10 mouse cellular contexts compared by ENCODE assay signal in genomic region chr17:26511816-26512774, GRCm38 (mm10). TPM values are rescaled to one million over a fixed set of nuclear protein-coding genes. Genes with fewer than 3 reads are reported as not detected.
A peak's percentile ranks its signal among the peaks of the same experiment; 100 is the strongest.
DNase-seq lines count a peak whose midpoint lies in the region; ATAC-seq and TF ChIP-seq lines count a peak whose summit lies in the region.
"Had no signal": no experiment of that assay in that cellular context is flagged by ENCODE, and none has a peak within 500 bp of the region (broad histone marks: within the 10 kb centered on the region; RNA-seq: fewer than 3 reads in every experiment).

No protein-coding gene starts in this region.

- DNase-seq in adrenal gland, adult (ENCODE audit: inconsistent age in 2 of 2, low spot score in 1 of 2) = peak; percentile 49 to 84
- DNase-seq in adrenal gland, postnatal 4 days (ENCODE audit: low spot score in 2 of 2) = no peak
- DNase-seq in limb, embryonic 14.5 days (ENCODE audit: low spot score) = peak; percentile 14
- no peak for DNase-seq in limb, embryonic 10.5 days (ENCODE audit: low spot score)
- DNase-seq in heart, postnatal 14 days = peak; percentile 71
- DNase-seq in hindbrain, embryonic 14.5 days (ENCODE audit: low spot score) = no peak
- DNase-seq: right cerebral cortex, adult 18-20 months had no signal

- H3K4me2 ChIP-seq in limb, embryonic 14.5 days (replicated peaks; ENCODE audit: low read depth, low read length, severe bottlenecking) = no peak overlapping the region
- no peak overlapping the region for H3K4me2 ChIP-seq in hindbrain, embryonic 14.5 days (replicated peaks)

- no peak overlapping the region for H3K9ac ChIP-seq in limb, embryonic 14.5 days (ENCODE audit: low read depth, low read length, severe bottlenecking)
- no peak overlapping the region for H3K9ac ChIP-seq in hindbrain, embryonic 14.5 days

- no peaks in the 10 kb centered on the region for H3K36me3 ChIP-seq in limb, embryonic 14.5 days (ENCODE audit: control insufficient read depth, insufficient read depth, low read length)
- no peaks in the 10 kb centered on the region for H3K36me3 ChIP-seq in limb, embryonic 10.5 days
- H3K36me3 ChIP-seq in megakaryocyte, embryonic 14.5 days (replicated peaks; ENCODE audit: low read length) = peaks cover under 1% of the 10 kb centered on the region
- no peaks in the 10 kb centered on the region for H3K36me3 ChIP-seq in hindbrain, embryonic 14.5 days (replicated peaks; ENCODE audit: control insufficient read depth, insufficient read depth)

- H3K9me3 ChIP-seq in limb, embryonic 14.5 days (ENCODE audit: control insufficient read depth, low read length) = no peaks in the 10 kb centered on the region
- no peaks in the 10 kb centered on the region for H3K9me3 ChIP-seq in limb, embryonic 10.5 days (replicated peaks)
- H3K9me3 ChIP-seq in megakaryocyte, embryonic 14.5 days = no peaks in the 10 kb centered on the region
- H3K9me3 ChIP-seq in hindbrain, embryonic 14.5 days (ENCODE audit: control insufficient read depth, low read length) = no peaks in the 10 kb centered on the region

- 71% methylated on average over 7 of the region's 7 CpGs for WGBS in limb, embryonic 14.5 days
- 70% methylated on average over 7 of the region's 7 CpGs for WGBS in limb, embryonic 10.5 days
- 69% methylated on average over 7 of the region's 7 CpGs for WGBS in hindbrain, embryonic 14.5 days

- no peaks in the 10 kb centered on the region for H3K27me3 ChIP-seq in limb, embryonic 14.5 days (ENCODE audit: control insufficient read depth, insufficient read depth, low read length)
- H3K27me3 ChIP-seq in limb, embryonic 10.5 days (ENCODE audit: low read depth, poor library complexity, severe bottlenecking) = 0 out of 2 replicates have a peak, but pooled peaks cover 9% of the 10 kb centered on the region
- H3K27me3 ChIP-seq in megakaryocyte, embryonic 14.5 days (replicated peaks) = peaks cover 2% of the 10 kb centered on the region
- no peaks in the 10 kb centered on the region for H3K27me3 ChIP-seq in hindbrain, embryonic 14.5 days (ENCODE audit: control insufficient read depth, insufficient read depth, low read length)

- ATAC-seq in limb, embryonic 14.5 days (ENCODE audit: low FRiP score, low read depth) = no peak
- ATAC-seq in hindbrain, embryonic 14.5 days (ENCODE audit: low FRiP score) = no peak
- no peak for ATAC-seq in cerebellum, adult (ENCODE audit: insufficient number of reproducible peaks, low FRiP score, low TSS enrichment)
- ATAC-seq: hindbrain, embryonic 16.5 days had no signal

- H3K4me3 ChIP-seq in limb, embryonic 14.5 days (replicated peaks; ENCODE audit: low read length) = no peak overlapping the region
- no peak overlapping the region for H3K4me3 ChIP-seq in limb, embryonic 10.5 days
- H3K4me3 ChIP-seq in megakaryocyte, embryonic 14.5 days (replicated peaks) = peak overlapping the region; percentile 51
- H3K4me3 ChIP-seq in hindbrain, embryonic 14.5 days (replicated peaks; ENCODE audit: low read length) = no peak overlapping the region

- H3K27ac ChIP-seq in limb, embryonic 14.5 days (replicated peaks; ENCODE audit: low read depth, low read length) = no peak overlapping the region
- H3K27ac ChIP-seq in limb, embryonic 10.5 days = no peak overlapping the region; the same call in 1 of the 2 replicates
- no peak overlapping the region for H3K27ac ChIP-seq in hindbrain, embryonic 14.5 days

- intact Hi-C loops in heart, postnatal 14 days (cut with DNase I) = loop anchor here (2.0 kb wide), 1 partner anchor 17 kb away; no protein-coding TSS in a partner anchor

- peaks cover 4% of the 10 kb centered on the region for H3K4me1 ChIP-seq in limb, embryonic 14.5 days (ENCODE audit: control insufficient read depth, insufficient read depth, low read length)
- peaks cover 10% of the 10 kb centered on the region for H3K4me1 ChIP-seq in limb, embryonic 10.5 days
- peaks cover 79% of the 10 kb centered on the region for H3K4me1 ChIP-seq in megakaryocyte, embryonic 14.5 days
- H3K4me1 ChIP-seq in hindbrain, embryonic 14.5 days (replicated peaks; ENCODE audit: control insufficient read depth, insufficient read depth, low read length) = peaks cover under 1% of the 10 kb centered on the region; the same call in 1 of the 2 replicates

- no peak for TF ChIP-seq POLR2A in limb, embryonic 14.5 days (IDR thresholded peaks at IDR 0.05; ENCODE audit: borderline replicate concordance, extremely low read depth, insufficient read depth, insufficient read length)

RNA-seq across cellular contexts. Expression of gene Ergic1, which starts 49.2 kb away (rescaled TPM):
- total RNA-seq in adrenal gland, postnatal 4 days (2021) = 100 to 1,000 TPM; 158 to 164 TPM
- 222 and 267 TPM in 2 replicates for polyA plus RNA-seq in limb, embryonic 14.5 days (2012; rRNA removed)
- polyA plus RNA-seq in limb, embryonic 14.5 days (2014; fragmentation: Nextera tagmentation; extraction: Ambion mirVana) = 156 and 157 TPM in 2 replicates
- polyA plus RNA-seq in limb, embryonic 10.5 days (2016; fragmentation: Nextera tagmentation; extraction: Ambion mirVana) = 114 and 121 TPM in 2 replicates
- 10 to 100 TPM; 51.1 to 59.5 TPM for total RNA-seq in heart, postnatal 14 days (2021)
- 21.0 and 26.5 TPM in 2 replicates for polyA plus RNA-seq in megakaryocyte, embryonic 14.5 days (2012; ENCODE audit: insufficient read depth, low replicate concordance)
- 110 and 119 TPM in 2 replicates for polyA plus RNA-seq in hindbrain, embryonic 14.5 days (2014; fragmentation: Nextera tagmentation; extraction: Ambion mirVana)

RNA-seq across cellular contexts. Expression of gene Dusp1, which starts 49.8 kb away (rescaled TPM):
- 10 to 100 TPM; 43.8 to 46.4 TPM for total RNA-seq in adrenal gland, postnatal 4 days (2021)
- polyA plus RNA-seq in limb, embryonic 14.5 days (2012; rRNA removed) = 29.6 and 45.2 TPM in 2 replicates
- polyA plus RNA-seq in limb, embryonic 14.5 days (2014; fragmentation: Nextera tagmentation; extraction: Ambion mirVana) = 25.0 and 27.7 TPM in 2 replicates
- polyA plus RNA-seq in limb, embryonic 10.5 days (2016; fragmentation: Nextera tagmentation; extraction: Ambion mirVana) = 23.5 and 26.1 TPM in 2 replicates
- total RNA-seq in heart, postnatal 14 days (2021) = 10 to 100 TPM; 91.2 to 99.6 TPM
- 11.6 and 65.1 TPM in 2 replicates for polyA plus RNA-seq in megakaryocyte, embryonic 14.5 days (2012; ENCODE audit: insufficient read depth, low replicate concordance)
- polyA plus RNA-seq in hindbrain, embryonic 14.5 days (2014; fragmentation: Nextera tagmentation; extraction: Ambion mirVana) = 31.5 and 31.6 TPM in 2 replicates

Comparison
In these comparisons a context has a peak if more than half of its experiments do, and no peak if none do; other contexts are left out.
1. DNase-seq: peak in adrenal gland, adult (2 of 2), limb, embryonic 14.5 days (single experiment) and heart, postnatal 14 days (2 of 2); none in adrenal gland, postnatal 4 days (0 of 2), limb, embryonic 10.5 days (single experiment) and hindbrain, embryonic 14.5 days (single experiment).